Mouse (Mus musculus): ENCODE measurements around the gene Pcyt2. TPM values are rescaled to one million over a fixed set of nuclear protein-coding genes. Genes with fewer than 3 reads are reported as not detected.

Gene Pcyt2
- polyA plus RNA-seq, 1 experiment from 2014 or later, result 233 TPM

- peak overlapping the region; percentile 98 for H3K4me2 ChIP-seq
- H3K27me3 ChIP-seq (replicated peaks), result no peaks in the 10 kb centered on the region
- no peak for ATAC-seq (replicated peaks)
- H3K27ac ChIP-seq, result peak overlapping the region; percentile 95
- H3K36me3 ChIP-seq (replicated peaks), result peaks cover 42% of the 10 kb centered on the region
- peak overlapping the region; percentile 90 for H3K4me3 ChIP-seq
- peaks cover 28% of the 10 kb centered on the region for H3K4me1 ChIP-seq
- WGBS, result 69% methylated on average over 8 of the region's 8 CpGs
- no peaks in the 10 kb centered on the region for H3K9me3 ChIP-seq
- peak overlapping the region; percentile 92 for H3K9ac ChIP-seq
Observed at GRCm38 (mm10) chr11:120582268-120582981, 35.3 kb downstream of the Pcyt2 start.

- H3K9me3 ChIP-seq, result no peaks in the 10 kb centered on the region
- H3K4me2 ChIP-seq, result peak within 1 kb of the TSS; percentile 98
- peak within 1 kb of the TSS; percentile 90 for H3K4me3 ChIP-seq
- H3K36me3 ChIP-seq (replicated peaks), result peaks cover 36% of the 10 kb centered on the region
- peak; percentile 73 for ATAC-seq (replicated peaks)
- H3K4me1 ChIP-seq, result peaks cover 28% of the 10 kb centered on the region
- H3K27me3 ChIP-seq (replicated peaks), result no peaks in the 10 kb centered on the region
- H3K9ac ChIP-seq, result peak within 1 kb of the TSS; percentile 92
- H3K27ac ChIP-seq, result peak within 1 kb of the TSS; percentile 95
- 5% methylated on average over 65 of the region's 75 CpGs for WGBS
Observed at GRCm38 (mm10) chr11:120581490-120582267, 36.1 kb downstream of the Pcyt2 start, which contains the start of gene Arhgdia. TSS of gene Arhgdia (minus strand) at chr11:120581624.

GRCm38 (mm10) chr11:120580871-120581331 is 36.8 kb downstream of the Pcyt2 start:
- H3K4me3 ChIP-seq, result peak overlapping the region; percentile 90
- no peaks in the 10 kb centered on the region for H3K9me3 ChIP-seq
- peaks cover 28% of the 10 kb centered on the region for H3K4me1 ChIP-seq
- H3K27me3 ChIP-seq (replicated peaks), result no peaks in the 10 kb centered on the region
- WGBS, result under 1% methylated on average over 25 of the region's 44 CpGs
- H3K36me3 ChIP-seq (replicated peaks), result peaks cover 28% of the 10 kb centered on the region
- peak overlapping the region; percentile 98 for H3K4me2 ChIP-seq
- ATAC-seq (replicated peaks), result peak; percentile 44
- H3K27ac ChIP-seq, result peak overlapping the region; percentile 95
- H3K9ac ChIP-seq, result peak overlapping the region; percentile 92

GRCm38 (mm10) chr11:120580190-120580589 is 37.5 kb downstream of the Pcyt2 start:
- Histone ChIP-seq H3K4me1 (peaks cover 28% of the 10 kb centered on the region), H3K4me3 (peak overlapping the region; percentile 90), H3K4me2 (peak overlapping the region; percentile 98), H3K9ac (peak overlapping the region; percentile 92), H3K27me3 (replicated peaks) (no peaks in the 10 kb centered on the region), H3K36me3 (replicated peaks) (peaks cover 23% of the 10 kb centered on the region), H3K9me3 (no peaks in the 10 kb centered on the region), H3K27ac (peak overlapping the region; percentile 95)
- ATAC-seq (replicated peaks), result no peak
- WGBS, result 64% methylated on average over 7 of the region's 7 CpGs

- no peak for ATAC-seq (replicated peaks)
- 65% methylated on average over 15 of the region's 15 CpGs for WGBS
- Histone ChIP-seq H3K4me1 (peaks cover 29% of the 10 kb centered on the region), H3K9ac (peak overlapping the region; percentile 92; the same call in 1 of the 2 replicates), H3K9me3 (no peaks in the 10 kb centered on the region), H3K27me3 (replicated peaks) (no peaks in the 10 kb centered on the region), H3K4me2 (peak overlapping the region; percentile 98), H3K27ac (peak overlapping the region; percentile 95), H3K4me3 (peak overlapping the region; percentile 90), H3K36me3 (replicated peaks) (peaks cover 19% of the 10 kb centered on the region)
Observed at GRCm38 (mm10) chr11:120579316-120580107, 38.2 kb downstream of the Pcyt2 start.

- no peaks in the 10 kb centered on the region for H3K9me3 ChIP-seq
- no peak overlapping the region for H3K9ac ChIP-seq
- 87% methylated on average over 11 of the region's 11 CpGs for WGBS
- H3K27ac ChIP-seq, result no peak overlapping the region
- H3K4me3 ChIP-seq, result no peak overlapping the region
- no peak overlapping the region for H3K4me2 ChIP-seq
- H3K36me3 ChIP-seq (replicated peaks), result peaks cover 19% of the 10 kb centered on the region
- no peaks in the 10 kb centered on the region for H3K27me3 ChIP-seq (replicated peaks)
- peaks cover 36% of the 10 kb centered on the region for H3K4me1 ChIP-seq
- ATAC-seq (replicated peaks), result no peak
Observed at GRCm38 (mm10) chr11:120578694-120579243, 39.0 kb downstream of the Pcyt2 start.

- ATAC-seq (replicated peaks), result no peak
- 89% methylated on average over 10 of the region's 10 CpGs for WGBS
- Histone ChIP-seq H3K9me3 (no peaks in the 10 kb centered on the region), H3K27me3 (replicated peaks) (no peaks in the 10 kb centered on the region), H3K4me1 (peaks cover 37% of the 10 kb centered on the region), H3K27ac (no peak overlapping the region), H3K9ac (no peak overlapping the region), H3K36me3 (replicated peaks) (peaks cover 19% of the 10 kb centered on the region), H3K4me3 (no peak overlapping the region), H3K4me2 (no peak overlapping the region)
Observed at GRCm38 (mm10) chr11:120578024-120578693, 39.6 kb downstream of the Pcyt2 start.

- Histone ChIP-seq H3K27me3 (replicated peaks) (no peaks in the 10 kb centered on the region), H3K9ac (no peak overlapping the region), H3K36me3 (replicated peaks) (peaks cover 19% of the 10 kb centered on the region), H3K27ac (no peak overlapping the region), H3K9me3 (no peaks in the 10 kb centered on the region), H3K4me1 (peaks cover 36% of the 10 kb centered on the region), H3K4me3 (no peak overlapping the region), H3K4me2 (no peak overlapping the region)
- WGBS, result 75% methylated on average over 7 of the region's 7 CpGs
- ATAC-seq (replicated peaks), result no peak
Observed at GRCm38 (mm10) chr11:120577211-120578023, 40.3 kb downstream of the Pcyt2 start.

- no peaks in the 10 kb centered on the region for H3K9me3 ChIP-seq
- no peak overlapping the region for H3K9ac ChIP-seq
- H3K4me3 ChIP-seq, result no peak overlapping the region
- ATAC-seq (replicated peaks), result no peak
- H3K4me2 ChIP-seq, result no peak overlapping the region
- H3K4me1 ChIP-seq, result peaks cover 35% of the 10 kb centered on the region
- H3K27me3 ChIP-seq (replicated peaks), result no peaks in the 10 kb centered on the region
- peaks cover 19% of the 10 kb centered on the region for H3K36me3 ChIP-seq (replicated peaks)
- 83% methylated on average over 3 of the region's 3 CpGs for WGBS
- H3K27ac ChIP-seq, result no peak overlapping the region
Observed at GRCm38 (mm10) chr11:120576365-120576981, 41.3 kb downstream of the Pcyt2 start.

GRCm38 (mm10) chr11:120575940-120576339 is 41.8 kb downstream of the Pcyt2 start:
- H3K4me2 ChIP-seq, result no peak overlapping the region
- H3K36me3 ChIP-seq (replicated peaks), result peaks cover 22% of the 10 kb centered on the region
- H3K27ac ChIP-seq, result no peak overlapping the region
- no peak overlapping the region for H3K9ac ChIP-seq
- no peaks in the 10 kb centered on the region for H3K27me3 ChIP-seq (replicated peaks)
- no peak for ATAC-seq (replicated peaks)
- no peak overlapping the region for H3K4me3 ChIP-seq
- no peaks in the 10 kb centered on the region for H3K9me3 ChIP-seq
- peaks cover 41% of the 10 kb centered on the region for H3K4me1 ChIP-seq

Data from midbrain, embryonic 15.5 days (tissue).